Mouse (Mus musculus) liver, embryonic 12.5 days (tissue): Measurements from ENCODE around the gene Atf6. TPM values are rescaled to one million over a fixed set of nuclear protein-coding genes. Genes with fewer than 3 reads are reported as not detected.

Experiments used
- ATAC-seq: fragments of 200-750 bp; cut with Nextera tagmentation; 2 replicates; pipeline ENCODE4 v1.8.0; 2017; ENCODE audit warnings: moderate number of reproducible peaks, mild to moderate bottlenecking, moderate library complexity
- H3K27ac ChIP-seq: fragments of 300-500 bp; sonication (generic); 2 replicates; pipeline ENCODE4 v1.5.1; 2016; ENCODE audit warnings: mild to moderate bottlenecking
- H3K27me3 ChIP-seq: fragments of 300-500 bp; sonication (generic); replicated peaks from 2 replicates; pipeline ENCODE4 v1.6.1; 2016; ENCODE audit warnings: mild to moderate bottlenecking, moderate library complexity
- H3K36me3 ChIP-seq: fragments of 300-500 bp; sonication (generic); 2 replicates; pipeline ENCODE4 v1.6.1; 2016; ENCODE audit warnings: mild to moderate bottlenecking, moderate library complexity
- H3K4me1 ChIP-seq: fragments of 300-500 bp; sonication (generic); 2 replicates; pipeline ENCODE4 v1.6.1; 2016
- H3K4me2 ChIP-seq: fragments of 300-500 bp; sonication (generic); 2 replicates; pipeline ENCODE4 v1.6.1; 2016; ENCODE audit warnings: mild to moderate bottlenecking, moderate library complexity
- H3K4me3 ChIP-seq: fragments of 300-500 bp; sonication (generic); 2 replicates; pipeline ENCODE4 v1.5.1; 2016; ENCODE audit warnings: mild to moderate bottlenecking, moderate library complexity
- H3K9ac ChIP-seq: fragments of 300-500 bp; sonication (generic); 2 replicates; pipeline ENCODE4 v1.6.1; 2016; ENCODE audit warnings: mild to moderate bottlenecking, moderate library complexity
- H3K9me3 ChIP-seq: fragments of 300-500 bp; sonication (generic); replicated peaks from 2 replicates; pipeline ENCODE4 v1.6.1; 2016; ENCODE audit warnings: mild to moderate bottlenecking, moderate library complexity
- WGBS: fragments of 180-500 bp; shearing (Covaris S2); methylation state at CpG from one replicate; pipeline ENCODE4 v1.1.7; 2016; ENCODE audit not compliant: insufficient replicate concordance; 5-methylcytosine and 5-hydroxymethylcytosine counted together
- polyA plus RNA-seq: library from polyadenylated mRNA; unstranded; fragments of >200 nt; fragmentation: Nextera tagmentation; extraction: Ambion mirVana; gene quantifications from 2 replicates; pipeline ENCODE4 v1.2.1, GENCODE M21; 2016

The Atf6 gene
- polyA plus RNA-seq, 1 experiment from 2014 or later = 9.6 TPM

DNA sequence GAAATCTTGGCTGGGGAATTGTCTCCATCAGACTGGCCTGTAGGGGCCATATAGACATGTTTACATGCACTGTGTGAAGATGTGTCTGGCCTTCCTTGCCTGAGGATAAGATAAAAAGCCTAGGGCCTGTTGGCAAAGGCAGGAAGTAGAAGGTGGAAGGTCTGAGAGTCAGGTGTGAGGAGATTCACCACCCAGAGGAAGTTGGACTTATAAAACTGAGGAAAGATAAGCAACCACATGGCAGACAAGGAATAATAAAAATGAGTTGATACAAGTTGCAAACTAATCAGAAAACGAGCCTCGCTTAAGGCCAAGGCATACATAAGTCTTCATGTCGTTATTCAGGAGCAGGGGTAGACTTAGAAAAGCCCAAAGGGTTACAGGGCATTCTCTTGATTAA is 8.1 kb upstream of the Atf6 start:
- no peaks in the 10 kb centered on the region for H3K27me3 ChIP-seq
- no peak for ATAC-seq
- no peak overlapping the region for H3K9ac ChIP-seq
- no peak overlapping the region for H3K4me3 ChIP-seq
- H3K4me1 ChIP-seq = 0 out of 2 replicates have a peak, but pooled peaks cover 6% of the 10 kb centered on the region
- no peak overlapping the region for H3K4me2 ChIP-seq
- H3K27ac ChIP-seq = no peak overlapping the region
- no peaks in the 10 kb centered on the region for H3K9me3 ChIP-seq
- 66% methylated on average over 3 of the region's 3 CpGs for WGBS
- H3K36me3 ChIP-seq = peaks cover 63% of the 10 kb centered on the region

DNA sequence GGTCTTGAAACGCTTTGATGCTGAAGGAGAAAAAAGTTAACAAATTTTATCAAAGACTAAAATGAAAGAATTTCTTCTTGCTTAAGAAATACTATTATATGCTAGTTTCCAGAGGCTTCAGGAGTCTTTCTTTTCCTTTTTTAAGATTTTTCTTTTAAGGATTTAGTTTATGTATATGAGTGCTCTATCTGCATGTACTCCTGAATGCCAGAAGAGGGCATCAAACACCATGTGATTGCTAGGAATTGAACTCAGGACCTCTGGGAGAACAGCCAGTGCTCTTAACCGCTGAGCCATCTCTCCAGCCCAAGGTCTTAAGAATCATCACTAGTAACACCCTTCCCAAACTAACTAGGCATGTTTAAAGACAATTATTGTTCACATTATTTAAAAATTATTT is 4.4 kb upstream of the Atf6 start:
- peaks cover 14% of the 10 kb centered on the region; the same call in 1 of the 2 replicates for H3K4me1 ChIP-seq
- WGBS = 87% methylated on average over 2 of the region's 2 CpGs
- no peak for ATAC-seq
- H3K27me3 ChIP-seq = no peaks in the 10 kb centered on the region
- no peak overlapping the region for H3K4me3 ChIP-seq
- no peak overlapping the region for H3K27ac ChIP-seq
- H3K9me3 ChIP-seq = no peaks in the 10 kb centered on the region
- H3K4me2 ChIP-seq = no peak overlapping the region
- no peak overlapping the region for H3K9ac ChIP-seq
- H3K36me3 ChIP-seq = peaks cover 34% of the 10 kb centered on the region

DNA sequence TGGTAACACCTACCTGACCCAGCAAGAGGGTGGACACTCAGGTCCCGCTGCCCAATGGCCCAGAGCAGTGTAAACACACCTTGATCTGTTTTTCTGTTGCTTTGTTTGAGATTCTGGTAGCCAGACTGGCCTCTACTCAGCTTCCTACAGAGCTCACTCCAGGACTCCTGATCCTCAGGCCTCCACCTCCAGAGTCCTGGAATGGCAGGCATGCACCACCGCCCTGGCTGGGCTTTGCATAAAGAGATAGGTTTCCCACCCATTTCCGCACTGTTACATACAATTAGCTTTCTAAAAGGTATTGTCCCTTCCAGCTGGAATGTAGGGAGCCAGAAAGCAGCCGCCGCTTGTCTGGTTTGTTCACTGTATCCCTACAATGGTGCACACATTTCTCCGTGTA is 3.8 kb upstream of the Atf6 start:
- Histone ChIP-seq H3K4me1 (peaks cover 20% of the 10 kb centered on the region), H3K4me2 (no peak overlapping the region), H3K36me3 (peaks cover 29% of the 10 kb centered on the region), H3K27me3 (no peaks in the 10 kb centered on the region), H3K4me3 (no peak overlapping the region), H3K9me3 (no peaks in the 10 kb centered on the region), H3K27ac (no peak overlapping the region), H3K9ac (no peak overlapping the region)
- ATAC-seq = no peak
- 78% methylated on average over 6 of the region's 6 CpGs for WGBS

DNA sequence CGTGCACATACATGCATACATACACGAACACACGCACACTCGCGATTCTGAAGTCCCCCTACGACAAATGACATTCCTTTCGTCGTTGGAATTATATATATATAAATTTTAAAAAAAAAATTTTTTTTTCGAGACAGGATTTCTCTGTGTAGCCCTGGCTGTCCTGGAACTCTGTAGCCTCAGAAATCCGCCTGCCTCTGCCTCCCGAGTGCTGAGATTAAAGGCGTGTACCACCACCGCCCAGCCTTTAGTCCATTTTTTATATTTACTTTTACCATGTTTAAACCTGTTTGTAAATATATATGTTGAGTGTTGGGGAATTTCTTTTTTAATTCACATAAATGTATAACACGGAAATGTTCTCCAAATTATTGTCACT is 1.3 kb upstream of the Atf6 start:
- WGBS = 11% methylated on average over 14 of the region's 14 CpGs

DNA sequence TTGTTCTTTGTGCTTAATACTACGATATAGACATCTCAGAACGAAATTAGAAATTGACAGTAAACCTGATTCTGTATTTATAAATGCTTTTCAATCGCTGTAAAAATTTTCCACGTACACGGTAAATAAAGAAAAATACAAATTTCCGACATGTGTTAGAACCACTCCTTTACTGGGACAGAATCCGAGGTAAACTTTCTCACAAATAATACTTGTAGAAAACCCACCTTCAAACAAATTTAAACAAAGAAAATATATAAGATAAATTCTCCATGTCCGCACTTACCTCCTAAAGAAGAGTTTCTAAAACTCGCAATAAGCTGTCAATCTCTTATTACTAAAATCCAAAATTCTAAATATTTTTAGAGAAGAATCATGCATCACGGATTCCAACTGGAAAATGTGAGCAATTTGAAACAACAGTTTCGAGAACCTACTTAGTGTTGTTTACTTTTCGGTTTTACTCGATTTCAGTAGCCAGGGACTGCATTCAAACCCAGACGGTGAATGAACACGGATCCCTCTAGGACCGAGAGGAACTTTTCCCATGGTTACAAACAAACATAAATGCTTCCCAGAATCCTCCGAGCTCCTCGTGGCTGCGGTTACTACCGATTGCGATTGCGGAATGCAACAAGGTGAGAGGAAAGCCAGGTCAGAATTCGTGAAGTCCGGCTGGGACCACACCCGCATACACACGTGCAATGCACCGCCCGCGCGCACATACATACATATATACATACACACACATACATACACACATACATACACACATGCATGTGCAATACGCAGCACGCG is 735 bp upstream of the Atf6 start:
- under 1% methylated on average over 33 of the region's 33 CpGs for WGBS
- H3K4me1 ChIP-seq = peaks cover 41% of the 10 kb centered on the region
- peak overlapping the region; percentile 91 for H3K27ac ChIP-seq
- no peaks in the 10 kb centered on the region for H3K9me3 ChIP-seq
- peak; percentile 69 for ATAC-seq
- peak overlapping the region; percentile 77 for H3K4me2 ChIP-seq
- H3K36me3 ChIP-seq = peaks cover 14% of the 10 kb centered on the region; the same call in 1 of the 2 replicates
- peak overlapping the region; percentile 96 for H3K4me3 ChIP-seq
- no peaks in the 10 kb centered on the region for H3K27me3 ChIP-seq
- peak overlapping the region; percentile 91 for H3K9ac ChIP-seq

More for the DNA sequence above, 1.3 kb upstream of the Atf6 start:
- Histone ChIP-seq H3K4me1 (peaks cover 35% of the 10 kb centered on the region), H3K9me3 (no peaks in the 10 kb centered on the region), H3K4me2 (peak overlapping the region; percentile 77), H3K4me3 (peak overlapping the region; percentile 96), H3K36me3 (peaks cover 15% of the 10 kb centered on the region), H3K27ac (peak overlapping the region; percentile 91), H3K27me3 (no peaks in the 10 kb centered on the region), H3K9ac (peak overlapping the region; percentile 91)
- ATAC-seq = no peak

DNA sequence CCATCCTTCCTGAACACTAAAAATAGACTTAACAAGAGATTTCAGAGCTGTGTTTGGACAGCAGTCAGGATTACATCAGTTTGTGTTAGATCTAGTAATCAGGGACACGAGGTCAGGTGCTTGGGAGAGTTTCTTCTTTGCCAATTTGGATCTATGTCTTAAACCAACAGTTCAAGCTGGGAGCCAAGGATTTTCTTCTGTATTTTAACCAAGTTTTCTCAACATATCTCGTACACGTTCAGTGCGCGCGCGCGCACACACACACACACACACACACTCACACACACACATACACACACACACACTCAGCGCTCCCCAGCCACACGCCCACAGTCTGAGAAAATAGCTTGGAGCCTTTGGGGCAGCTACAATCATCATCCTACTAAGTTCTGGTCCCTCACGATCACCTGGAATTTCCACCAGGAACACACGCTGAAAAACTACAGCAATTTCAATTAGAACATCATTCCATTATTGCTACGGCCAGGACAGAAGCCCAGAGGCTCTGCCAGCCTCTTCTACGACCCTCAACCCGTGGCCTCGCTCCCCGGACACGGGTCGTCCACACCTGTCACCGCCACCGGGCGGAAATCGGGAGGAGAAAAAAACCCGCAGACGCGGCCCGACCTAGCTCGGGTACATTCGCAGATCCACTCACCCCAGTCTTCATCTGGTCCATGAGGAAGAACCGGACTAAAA is 430 bp downstream of the Atf6 start:
- ATAC-seq = peak; percentile 70
- peaks cover 52% of the 10 kb centered on the region for H3K4me1 ChIP-seq
- no peaks in the 10 kb centered on the region for H3K9me3 ChIP-seq
- 1% methylated on average over 30 of the region's 30 CpGs for WGBS
- peak overlapping the region; percentile 77 for H3K4me2 ChIP-seq
- peak overlapping the region; percentile 91 for H3K9ac ChIP-seq
- peak overlapping the region; percentile 91 for H3K27ac ChIP-seq
- no peaks in the 10 kb centered on the region for H3K27me3 ChIP-seq
- H3K4me3 ChIP-seq = peak overlapping the region; percentile 96
- H3K36me3 ChIP-seq = peaks cover 6% of the 10 kb centered on the region; the same call in 1 of the 2 replicates

DNA sequence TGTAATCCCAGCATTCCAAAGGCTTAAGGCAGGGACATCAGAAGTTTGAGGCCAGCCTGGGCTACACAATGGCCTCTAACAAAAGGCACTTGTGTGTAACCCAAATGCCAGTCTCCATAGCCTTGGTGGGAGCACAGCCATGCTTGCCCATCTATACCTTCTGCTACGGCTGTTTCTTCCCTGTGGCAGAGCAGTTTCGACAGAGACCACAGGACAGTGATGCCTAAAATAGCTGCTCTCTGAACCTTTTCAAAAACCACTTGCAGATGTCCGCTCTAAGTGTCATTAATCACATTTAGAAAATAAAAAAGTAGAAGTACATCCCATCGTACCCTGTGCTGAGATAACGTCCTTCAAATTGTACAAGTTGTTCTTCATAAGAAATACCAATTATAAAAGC is 2.2 kb downstream of the Atf6 start:
- H3K27ac ChIP-seq = no peak overlapping the region
- no peak for ATAC-seq
- peak overlapping the region; percentile 29; the same call in 1 of the 2 replicates for H3K4me2 ChIP-seq
- H3K27me3 ChIP-seq = no peaks in the 10 kb centered on the region
- H3K4me1 ChIP-seq = peaks cover 69% of the 10 kb centered on the region
- no peak overlapping the region for H3K4me3 ChIP-seq
- no peak overlapping the region for H3K9ac ChIP-seq
- WGBS = 54% methylated on average over 5 of the region's 5 CpGs
- H3K9me3 ChIP-seq = no peaks in the 10 kb centered on the region
- H3K36me3 ChIP-seq = no peaks in the 10 kb centered on the region

DNA sequence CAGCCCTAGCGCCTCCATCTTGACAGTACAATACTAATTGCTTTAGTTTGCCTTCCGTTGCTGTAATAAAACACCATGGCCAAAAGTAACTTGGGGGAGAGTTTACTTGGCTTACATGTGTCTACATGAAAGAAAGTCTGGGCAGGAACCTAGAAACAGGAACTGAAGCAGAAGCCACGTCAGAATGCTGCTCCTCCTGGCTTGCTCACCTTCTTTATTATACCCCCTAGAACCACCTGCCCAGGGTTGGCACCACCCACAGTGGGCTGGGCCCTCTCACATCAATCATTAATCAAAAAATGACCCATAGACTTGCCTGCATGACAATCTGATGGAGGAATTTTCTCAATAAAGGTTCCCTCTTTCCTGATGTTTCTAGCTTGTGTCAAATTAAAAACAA is 2.8 kb downstream of the Atf6 start:
- Histone ChIP-seq H3K4me1 (peaks cover 72% of the 10 kb centered on the region), H3K4me2 (no peak overlapping the region), H3K36me3 (no peaks in the 10 kb centered on the region), H3K4me3 (no peak overlapping the region), H3K9me3 (no peaks in the 10 kb centered on the region), H3K9ac (no peak overlapping the region), H3K27ac (no peak overlapping the region), H3K27me3 (no peaks in the 10 kb centered on the region)
- 76% methylated on average over 3 of the region's 3 CpGs for WGBS
- ATAC-seq = no peak

DNA sequence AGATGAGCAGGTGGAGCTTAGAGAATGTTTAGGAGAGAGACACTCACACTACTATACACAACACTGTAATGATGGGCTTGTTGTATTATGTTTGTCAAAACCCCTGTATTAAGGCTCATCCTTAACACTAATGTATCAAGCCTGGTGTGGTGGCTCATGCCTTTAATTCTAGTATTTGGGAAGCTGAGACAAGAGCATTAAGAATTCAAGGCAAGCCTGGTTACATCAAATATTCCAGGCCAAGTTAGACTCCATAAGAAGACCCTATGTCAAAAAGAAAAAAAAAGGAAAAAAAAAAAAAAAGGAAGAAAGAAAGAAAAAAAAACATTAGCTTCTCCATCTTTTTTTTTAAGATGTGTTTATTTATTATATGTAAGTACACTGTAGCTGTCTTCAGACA is 3.3 kb downstream of the Atf6 start:
- no peak for ATAC-seq
- no peak overlapping the region for H3K27ac ChIP-seq
- no peaks in the 10 kb centered on the region for H3K9me3 ChIP-seq
- H3K4me2 ChIP-seq = no peak overlapping the region
- peaks cover 74% of the 10 kb centered on the region for H3K4me1 ChIP-seq
- no peaks in the 10 kb centered on the region for H3K36me3 ChIP-seq
- H3K27me3 ChIP-seq = no peaks in the 10 kb centered on the region
- no peak overlapping the region for H3K4me3 ChIP-seq
- no peak overlapping the region for H3K9ac ChIP-seq

DNA sequence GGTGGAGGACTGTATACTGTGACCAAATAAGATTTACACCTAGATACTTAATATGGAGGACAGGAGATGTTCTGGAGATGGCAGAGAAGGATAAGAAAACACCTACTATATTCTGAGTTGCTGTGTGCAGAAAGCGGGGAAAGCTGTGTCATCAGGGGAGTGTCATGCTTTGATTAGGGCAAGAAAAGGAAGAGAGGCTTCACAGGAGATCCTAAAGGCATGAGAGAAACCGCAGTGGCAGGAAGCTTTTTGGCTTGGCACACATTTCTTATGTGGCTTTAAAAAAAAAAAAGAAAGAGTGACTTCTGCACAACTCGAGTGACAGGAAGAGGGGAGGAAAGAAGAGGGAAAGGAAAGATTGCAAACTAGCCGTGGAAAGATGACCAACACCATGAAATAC is 4.5 kb downstream of the Atf6 start:
- 11% methylated on average over 4 of the region's 4 CpGs for WGBS
- no peaks in the 10 kb centered on the region for H3K36me3 ChIP-seq
- H3K9me3 ChIP-seq = no peaks in the 10 kb centered on the region
- H3K4me3 ChIP-seq = no peak overlapping the region
- H3K4me1 ChIP-seq = peaks cover 81% of the 10 kb centered on the region
- H3K9ac ChIP-seq = 0 out of 2 replicates have a peak overlapping the region, but pooled peaks have one; percentile 32
- no peaks in the 10 kb centered on the region for H3K27me3 ChIP-seq
- H3K27ac ChIP-seq = no peak overlapping the region; the same call in 1 of the 2 replicates
- ATAC-seq = no peak
- peak overlapping the region; percentile 40 for H3K4me2 ChIP-seq

DNA sequence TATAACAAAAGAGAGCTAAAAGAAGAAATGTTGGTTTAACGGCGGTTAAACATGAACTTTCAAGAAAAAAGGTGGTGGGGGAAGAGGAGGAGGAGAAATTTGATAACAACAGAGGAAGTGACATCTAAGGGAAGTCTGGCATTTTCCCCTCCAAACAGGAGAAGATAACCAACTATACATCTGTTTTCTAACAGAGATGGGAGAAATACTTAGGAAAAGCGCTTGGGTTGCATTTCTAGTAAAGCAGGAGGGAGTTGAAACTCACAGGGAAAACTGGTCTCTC is 5.2 kb downstream of the Atf6 start:
- H3K4me2 ChIP-seq = peak overlapping the region; percentile 40
- 29% methylated on average over 3 of the region's 3 CpGs for WGBS
- no peak overlapping the region for H3K4me3 ChIP-seq
- peaks cover 87% of the 10 kb centered on the region for H3K4me1 ChIP-seq
- H3K36me3 ChIP-seq = no peaks in the 10 kb centered on the region
- no peak overlapping the region; the same call in 1 of the 2 replicates for H3K9ac ChIP-seq
- ATAC-seq = no peak
- H3K27me3 ChIP-seq = no peaks in the 10 kb centered on the region
- H3K27ac ChIP-seq = no peak overlapping the region; the same call in 1 of the 2 replicates
- H3K9me3 ChIP-seq = no peaks in the 10 kb centered on the region

DNA sequence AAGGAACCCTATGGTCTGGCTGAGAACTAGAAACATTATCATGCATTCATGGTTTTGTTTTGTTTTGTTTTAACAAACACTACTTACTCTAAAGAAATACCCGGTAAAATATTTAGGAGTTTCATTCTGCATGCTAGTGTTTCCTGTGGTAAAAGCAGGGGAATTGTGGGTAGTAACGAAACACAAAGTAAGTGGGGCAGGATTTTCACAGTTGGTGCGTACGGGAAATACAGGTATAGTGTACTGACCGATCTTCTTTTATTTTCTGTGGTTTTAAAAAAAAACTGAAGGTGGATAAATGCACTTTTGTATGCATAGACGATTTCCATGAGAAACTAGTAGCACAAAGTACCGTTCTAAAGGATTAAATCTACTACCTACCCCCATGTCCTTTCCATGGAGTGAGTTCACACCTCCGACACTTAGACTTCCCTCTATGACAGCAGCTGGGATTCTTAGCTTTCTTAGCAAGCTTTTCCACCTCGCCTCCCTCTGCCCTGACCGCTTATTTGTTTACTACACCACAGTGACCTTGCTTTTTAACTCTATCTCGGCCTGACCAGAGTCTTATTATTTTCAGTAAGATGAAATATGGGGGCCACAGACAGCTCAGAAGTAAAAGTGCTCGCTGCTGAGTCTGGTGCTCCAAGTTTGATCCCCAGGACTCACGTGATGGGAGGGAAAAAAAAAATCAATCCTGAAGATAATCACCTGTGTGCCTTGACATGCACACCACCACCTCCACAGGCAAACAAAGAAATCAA is 5.7 kb downstream of the Atf6 start:
- H3K4me3 ChIP-seq = no peak overlapping the region
- no peak overlapping the region for H3K9ac ChIP-seq
- H3K4me2 ChIP-seq = peak overlapping the region; percentile 40
- H3K36me3 ChIP-seq = no peaks in the 10 kb centered on the region
- no peaks in the 10 kb centered on the region for H3K9me3 ChIP-seq
- no peak for ATAC-seq
- WGBS = 62% methylated on average over 13 of the region's 13 CpGs
- H3K4me1 ChIP-seq = peaks cover 91% of the 10 kb centered on the region
- H3K27me3 ChIP-seq = no peaks in the 10 kb centered on the region
- no peak overlapping the region; the same call in 1 of the 2 replicates for H3K27ac ChIP-seq
